Mouse (Mus musculus) common myeloid progenitor, adult 5-6 weeks (primary cell): ENCODE data around the gene Crebrf. TPM values are rescaled to one million over a fixed set of nuclear protein-coding genes. Genes with fewer than 3 reads are reported as not detected.
A peak's percentile ranks its signal among the peaks of the same experiment; 100 is the strongest.

Experiments used
- ATAC-seq: replicated peaks from 2 replicates; pipeline ENCODE4 v1.8.0; 2016; ENCODE audit warnings: low read depth, mild to moderate bottlenecking, moderate TSS enrichment, inconsistent platforms; ENCODE audit not compliant: poor library complexity, severe bottlenecking
- total RNA-seq: library from RNA; stranded (forward); fragments of 200-1000, 187-1606 nt; gene quantifications from 2 replicates; pipeline ENCODE4 v1.2.3, GENCODE M21; 2017

The Crebrf gene
- total RNA-seq, 1 experiment from 2014 or later: 24.3 TPM

DNA sequence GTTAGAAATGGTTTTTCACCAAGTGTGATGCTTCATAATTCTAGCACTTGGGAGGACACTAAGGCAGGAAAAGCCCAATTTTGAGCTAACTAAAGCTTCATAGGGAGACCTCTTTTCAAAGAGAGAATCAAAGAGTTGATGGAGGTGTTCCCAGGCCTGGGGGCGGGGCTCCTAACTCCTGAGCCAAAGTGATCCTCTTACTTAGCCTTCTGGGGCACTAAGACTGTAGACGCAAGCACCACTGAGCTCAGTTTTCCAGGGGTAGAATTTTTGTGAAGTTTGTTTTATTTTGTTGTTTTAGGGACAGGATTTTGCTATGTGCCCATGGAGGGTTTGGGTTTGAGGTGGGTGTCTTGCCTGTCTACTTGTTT, 52.3 kb downstream of the Crebrf start:
- ATAC-seq: no peak

DNA sequence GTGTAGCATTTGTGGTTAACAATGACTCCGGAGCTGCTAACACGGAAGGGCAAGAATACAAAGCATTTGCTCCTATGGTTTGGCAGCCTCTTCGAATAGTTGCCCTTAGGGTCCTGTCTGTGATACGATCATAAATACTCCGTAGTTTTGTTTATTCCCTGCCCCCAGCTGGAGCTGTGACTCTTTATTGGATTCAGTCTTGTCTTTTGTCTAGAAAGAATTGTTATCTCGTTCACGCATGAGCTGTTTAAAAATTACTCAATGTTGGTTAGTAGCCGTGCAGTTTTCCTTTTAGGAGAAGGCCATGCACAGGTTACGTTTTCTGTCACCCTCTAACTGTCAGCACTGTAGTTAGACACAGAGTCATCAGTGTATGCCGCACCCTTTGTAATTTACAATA, 60.8 kb downstream of the Crebrf start:
- ATAC-seq: no peak

DNA sequence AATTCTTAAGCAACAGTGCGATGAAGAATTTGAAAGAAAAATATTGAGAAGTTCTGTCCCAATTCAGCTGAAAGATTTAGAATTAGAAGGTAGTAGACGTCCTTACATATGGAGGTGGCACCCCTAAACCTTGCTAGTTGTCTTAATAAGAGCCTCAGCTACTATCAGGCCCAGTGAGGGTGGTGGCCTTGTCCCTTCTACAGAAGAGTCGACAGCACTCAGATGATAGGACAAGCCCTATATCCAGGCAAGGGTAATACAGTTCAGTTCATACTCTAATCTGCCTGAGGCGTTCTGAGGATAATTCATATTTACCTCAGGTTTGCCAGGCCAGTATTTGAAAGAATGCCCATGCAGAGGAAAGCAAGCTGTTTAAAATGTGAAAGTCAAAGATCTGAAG, 62.6 kb downstream of the Crebrf start:
- ATAC-seq: no peak

DNA sequence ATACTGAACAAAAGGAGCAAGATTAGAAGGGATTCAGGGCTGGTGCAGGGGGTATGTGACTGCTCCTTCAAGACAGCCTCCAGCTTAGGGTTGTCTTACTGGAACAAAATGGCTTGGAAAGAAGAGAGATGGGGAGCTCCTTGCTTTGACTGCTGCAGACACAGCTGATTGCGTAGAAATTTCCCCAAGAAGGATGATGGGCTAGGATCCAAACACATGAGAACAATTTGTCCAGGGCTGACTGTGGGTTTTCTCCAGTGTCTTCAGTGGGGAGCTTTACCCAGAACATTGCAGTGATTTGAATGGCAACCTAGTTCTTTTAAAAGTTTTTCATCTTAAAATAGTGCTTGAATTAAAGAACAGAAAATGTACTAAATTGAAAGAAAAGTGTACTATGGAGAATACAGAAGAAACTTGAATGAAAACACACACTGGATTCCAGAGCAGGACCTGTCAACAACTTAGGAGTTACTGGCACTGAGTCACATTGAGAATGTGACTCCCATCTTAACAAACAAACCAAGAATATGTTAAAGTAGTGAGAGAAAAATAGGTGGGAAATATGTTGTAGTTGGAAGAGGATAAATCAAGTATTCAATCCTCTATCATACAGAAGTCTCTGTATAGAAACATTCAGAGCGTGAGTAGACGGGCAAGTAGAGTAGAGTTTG, 63.1 kb downstream of the Crebrf start:
- no peak for ATAC-seq

DNA sequence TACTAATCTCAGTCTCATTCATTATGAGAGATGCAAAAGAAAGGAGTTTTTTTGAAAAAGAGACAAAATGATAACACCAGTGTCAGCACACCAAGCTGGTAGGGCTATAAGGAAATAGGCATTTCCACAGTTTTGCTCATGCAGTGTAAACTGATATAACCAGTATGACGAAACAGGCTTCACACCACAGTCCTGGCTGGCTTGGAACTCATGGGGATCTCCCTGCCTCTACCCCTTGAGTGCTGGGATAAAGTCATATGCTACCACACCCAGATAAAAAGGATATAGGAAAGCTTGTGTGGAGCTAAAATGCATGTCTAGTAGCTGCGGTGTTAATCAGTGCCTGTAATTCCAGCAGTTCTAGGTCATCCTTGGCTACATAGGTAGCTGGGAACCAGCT, 64.0 kb downstream of the Crebrf start:
- ATAC-seq: no peak

DNA sequence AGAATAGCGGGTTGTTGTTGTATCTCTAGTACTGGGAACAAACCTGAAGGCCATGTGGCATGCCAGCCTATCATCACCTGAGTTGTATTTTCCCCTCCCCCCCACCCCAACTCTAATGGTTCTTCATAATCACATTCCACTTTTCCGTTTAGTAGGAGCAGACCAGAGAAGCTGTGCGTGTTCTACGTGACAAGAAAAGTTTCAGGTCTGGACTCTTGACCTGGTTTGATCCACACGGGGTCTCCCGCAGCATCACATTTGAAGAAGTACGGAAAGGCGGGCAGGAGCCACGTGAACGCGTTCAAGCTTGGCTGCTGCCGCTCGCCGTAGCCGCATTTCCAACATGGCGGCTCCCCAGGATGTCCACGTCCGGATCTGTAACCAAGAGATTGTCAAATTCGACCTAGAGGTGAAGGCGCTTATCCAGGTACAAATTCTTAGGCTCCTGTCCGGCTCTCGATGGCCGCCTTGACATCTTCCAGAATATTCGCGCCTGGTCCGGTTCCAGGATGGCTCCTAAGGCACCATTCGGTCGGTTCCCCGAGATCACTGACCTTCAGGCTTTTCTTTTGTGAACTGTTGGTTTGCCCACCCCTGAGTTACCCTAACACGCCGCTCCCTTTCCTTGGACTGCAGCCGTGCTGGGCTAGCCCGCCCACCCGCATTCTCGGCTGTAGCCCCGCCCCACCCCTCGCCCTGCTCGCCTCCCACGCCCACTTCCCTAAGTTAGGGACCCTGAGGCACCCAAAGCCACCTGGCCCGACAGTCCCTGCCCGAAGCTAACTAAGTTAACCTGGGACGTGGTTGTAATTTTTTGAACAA, 65.5 kb downstream of the Crebrf start, which contains the start of gene Bnip1:
Bnip1 (plus strand) TSS at position 317 of the 822 bp plus-strand sequence.
- peak; percentile 84 for ATAC-seq

DNA sequence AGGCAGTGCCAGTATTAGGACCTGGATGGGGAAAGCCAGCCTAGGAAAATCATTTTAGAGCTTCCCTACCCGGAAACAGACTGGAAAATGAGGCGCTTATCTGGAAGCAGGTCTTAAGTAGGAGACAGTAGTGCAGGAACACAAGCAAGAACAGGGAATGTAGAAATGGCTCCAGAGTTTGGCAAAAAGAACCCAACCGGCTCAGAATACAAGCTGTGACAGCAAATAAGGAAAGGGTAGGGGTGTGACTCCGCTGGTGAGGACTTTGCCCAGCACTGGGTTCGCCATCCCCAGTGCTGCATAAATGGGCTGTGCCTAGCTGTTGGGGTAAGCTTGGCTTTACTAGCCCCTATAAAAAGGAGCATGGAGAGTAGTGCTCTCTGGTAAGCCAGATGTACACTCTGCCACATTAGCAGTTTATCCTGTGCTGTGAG, 66.2 kb downstream of the Crebrf start:
- ATAC-seq: 0 out of 2 replicates have a peak, but pooled peaks have one; percentile 7

DNA sequence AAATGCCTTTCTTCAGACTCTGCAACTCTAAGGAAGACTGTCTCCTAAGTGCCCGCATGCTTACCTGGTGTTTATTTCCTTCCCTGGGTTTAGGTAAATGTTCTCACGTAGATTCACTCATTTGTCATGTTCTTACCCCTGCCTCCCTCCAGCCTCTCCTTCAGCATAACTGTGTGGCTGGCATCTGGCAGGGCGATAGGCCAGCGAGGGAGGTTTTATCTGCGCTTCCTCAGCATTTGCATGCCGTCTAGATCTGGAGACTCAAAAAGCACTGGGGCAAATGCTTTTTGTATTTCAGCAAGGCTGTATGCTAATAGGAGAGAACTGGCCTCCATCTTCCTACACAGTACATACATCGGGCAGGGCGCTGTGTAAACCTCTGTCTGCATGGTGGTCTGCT, 69.1 kb downstream of the Crebrf start:
- ATAC-seq: no peak

DNA sequence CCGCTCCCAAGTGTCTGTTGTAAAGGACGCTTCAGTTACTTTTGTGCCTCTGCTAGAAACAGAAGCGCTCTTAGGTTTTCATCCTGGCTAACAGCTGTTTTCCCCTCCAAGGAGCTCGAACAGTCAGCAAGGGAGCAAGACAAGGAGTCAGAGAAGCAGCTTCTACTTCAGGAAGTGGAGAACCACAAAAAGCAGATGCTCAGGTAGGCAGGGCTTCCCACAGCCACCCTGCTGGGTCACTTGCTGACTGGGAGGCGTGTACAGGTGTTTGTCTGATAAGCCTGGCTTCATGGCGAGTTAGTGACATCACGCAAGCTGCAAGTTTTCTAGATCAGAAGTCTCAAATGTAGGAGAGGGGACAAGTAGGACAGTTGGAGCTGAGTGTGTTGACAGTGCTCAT, 71.1 kb downstream of the Crebrf start:
- no peak for ATAC-seq

DNA sequence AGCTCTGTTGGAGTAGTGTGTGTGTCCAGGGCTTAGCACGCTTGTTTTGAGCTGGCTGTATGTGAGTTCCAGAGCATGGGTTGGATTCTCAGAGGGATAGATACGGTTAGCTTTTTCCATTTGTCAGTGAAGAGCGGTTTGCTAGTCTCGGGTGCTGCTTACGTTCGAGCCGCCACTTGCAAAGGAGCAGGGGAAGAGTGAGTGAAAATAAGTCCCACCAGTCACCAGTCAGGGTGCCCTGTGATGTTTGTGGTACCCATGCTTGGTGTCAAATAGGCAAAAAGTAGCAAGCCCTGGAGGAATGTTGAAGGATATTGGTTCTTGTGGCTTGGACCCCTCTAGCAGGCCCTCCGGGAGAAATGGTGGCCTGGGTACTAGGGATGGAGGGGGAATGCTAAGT, 73.5 kb downstream of the Crebrf start:
- ATAC-seq: no peak

DNA sequence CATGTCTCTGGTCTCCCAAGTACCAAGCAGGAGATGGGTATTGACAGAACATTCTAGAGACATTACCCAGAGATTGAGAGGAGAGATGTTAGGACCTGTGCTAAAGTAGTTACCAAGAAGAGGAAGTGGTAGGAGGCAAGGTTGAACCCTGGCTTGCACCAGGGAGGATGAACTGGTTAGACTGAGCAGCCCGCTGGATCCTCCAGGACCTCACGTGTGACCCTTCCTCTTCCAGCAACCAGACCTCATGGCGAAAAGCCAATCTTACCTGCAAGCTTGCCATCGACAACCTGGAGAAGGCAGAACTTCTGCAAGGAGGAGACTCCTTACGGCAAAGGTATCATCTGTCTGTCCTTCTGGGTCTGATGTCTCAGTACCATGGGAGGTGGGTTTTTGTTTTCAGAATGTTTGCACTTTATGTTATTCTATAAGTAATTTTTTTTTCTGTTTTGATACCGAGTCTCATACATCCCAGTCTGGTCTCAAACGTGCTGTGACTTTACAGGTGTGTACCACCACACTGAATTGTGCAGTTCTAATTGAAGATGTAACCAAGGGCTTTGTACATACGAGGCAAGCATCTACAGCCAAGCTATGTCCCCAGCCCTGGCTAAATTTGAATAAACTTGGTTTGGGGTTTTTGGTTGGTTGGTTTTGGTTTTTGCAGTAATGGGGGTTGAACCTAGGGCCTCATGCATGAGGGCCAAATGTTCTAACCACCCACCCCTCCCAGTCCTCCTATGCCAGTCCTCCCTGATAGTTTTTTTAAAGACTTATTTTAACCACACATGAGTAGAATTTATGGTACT, 74.2 kb downstream of the Crebrf start:
- ATAC-seq: no peak

DNA sequence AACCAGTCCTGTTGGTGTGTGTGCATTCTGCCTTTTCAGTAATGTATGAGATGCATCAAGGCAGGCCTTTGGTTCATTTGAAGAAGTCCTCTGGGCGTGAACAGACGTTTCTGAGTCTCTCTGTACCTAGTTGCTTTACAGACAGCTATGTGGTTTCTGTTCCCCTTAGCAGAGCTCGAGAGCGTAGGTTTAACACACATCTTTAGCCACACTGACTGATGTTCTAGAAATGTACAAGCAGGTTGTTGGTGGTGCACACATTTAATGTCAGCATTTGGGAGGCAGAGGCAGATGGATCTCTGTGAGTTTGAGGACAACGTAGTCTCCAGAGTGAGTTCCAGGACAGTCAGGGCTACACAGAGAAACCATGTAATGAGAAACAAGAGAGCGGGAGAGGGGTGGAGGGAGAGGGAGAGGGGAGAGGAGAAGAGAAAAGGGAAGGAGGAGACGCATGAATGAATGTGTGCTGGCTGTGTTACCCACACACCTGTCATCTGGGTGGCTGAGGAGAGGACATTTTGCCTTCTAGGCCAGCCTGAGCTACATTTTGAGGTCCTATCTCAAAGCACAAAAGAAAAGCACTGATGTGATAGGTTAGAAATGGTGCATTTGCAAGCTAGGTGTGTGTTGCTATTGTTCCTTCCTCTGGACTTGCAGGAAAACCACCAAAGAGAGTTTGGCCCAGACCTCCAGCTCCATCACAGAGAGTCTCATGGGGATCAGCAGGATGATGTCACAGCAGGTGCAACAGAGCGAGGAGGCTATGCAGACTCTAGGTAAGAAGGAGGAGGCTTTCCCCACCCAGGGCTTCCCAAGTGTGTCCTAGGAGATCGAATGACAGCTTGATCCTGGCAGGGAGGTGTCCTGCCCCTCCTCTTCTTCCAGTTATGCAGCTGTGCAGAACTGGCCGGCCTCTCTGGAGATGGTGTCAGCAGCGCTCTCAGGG, 75.1 kb downstream of the Crebrf start:
- no peak for ATAC-seq

DNA sequence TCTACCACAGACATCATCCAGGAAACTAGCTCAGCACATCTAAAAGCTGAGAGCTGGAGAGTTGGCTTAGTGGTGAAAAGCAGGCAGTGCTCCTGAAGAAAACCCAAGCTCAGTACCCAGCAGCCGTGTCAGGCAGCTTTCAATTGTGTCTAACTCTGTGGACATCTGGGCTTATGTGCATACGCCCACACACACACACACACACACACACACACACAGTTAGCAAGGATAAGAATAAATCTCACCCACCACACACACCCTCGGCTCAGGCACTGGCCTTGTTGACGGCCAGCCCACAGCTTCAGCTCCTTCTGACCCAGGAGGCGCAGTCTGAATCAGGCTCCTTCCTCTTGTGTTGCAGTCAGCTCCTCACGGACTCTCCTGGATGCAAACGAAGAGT, 76.1 kb downstream of the Crebrf start:
- ATAC-seq: no peak

DNA sequence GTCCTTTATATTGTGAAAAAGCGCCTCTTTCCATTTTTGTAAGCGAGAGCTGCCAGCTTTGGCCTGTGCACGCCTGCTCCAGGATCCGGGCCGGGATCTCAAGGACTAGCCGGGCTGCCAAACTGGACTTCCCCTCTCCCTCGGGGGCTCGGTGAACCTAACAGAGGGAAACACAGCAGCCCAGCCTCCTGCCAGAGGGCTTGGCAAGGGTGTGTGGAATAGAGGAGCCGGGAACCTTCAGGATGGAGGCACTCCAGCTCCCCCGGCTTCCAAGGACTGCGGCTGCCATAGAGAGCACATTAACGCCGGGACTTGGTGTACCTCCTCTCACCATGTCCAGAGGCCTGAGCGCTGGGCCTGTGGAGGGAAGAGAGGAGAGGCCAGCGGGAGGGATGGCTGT, 76.6 kb downstream of the Crebrf start:
- no peak for ATAC-seq

DNA sequence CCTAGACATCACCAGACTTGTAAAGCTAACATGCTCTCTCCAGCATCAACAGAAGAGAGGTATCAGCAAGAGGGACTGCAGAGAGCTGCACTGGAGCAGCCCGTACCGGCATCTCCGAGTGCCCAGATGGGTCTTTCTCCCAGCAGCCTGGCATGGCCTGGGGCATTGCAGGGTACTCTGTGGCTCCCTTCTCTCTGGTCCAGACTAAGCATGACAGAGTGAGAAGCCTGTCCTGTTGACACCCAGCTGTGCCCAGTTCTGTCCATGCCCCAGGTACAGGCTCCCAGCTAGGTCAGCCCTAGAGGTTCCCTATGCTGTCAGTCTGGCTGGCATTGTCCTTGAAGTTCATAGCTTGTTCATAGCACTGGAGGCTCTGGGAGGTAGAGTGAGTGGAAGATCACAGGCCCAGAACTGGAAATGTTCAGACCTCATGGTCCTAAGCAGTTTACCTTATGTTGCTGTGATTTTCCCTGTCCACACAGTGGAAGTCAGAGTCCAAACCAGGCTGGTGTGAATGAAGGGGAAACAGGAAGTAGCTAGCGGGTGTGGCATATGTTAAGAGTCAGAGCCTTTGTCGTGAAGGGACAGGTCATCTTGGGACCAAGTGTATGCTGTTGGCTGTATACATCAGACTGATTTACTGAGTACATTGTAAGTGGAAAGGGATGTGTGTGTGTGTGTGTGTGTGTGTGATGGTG, 77.8 kb downstream of the Crebrf start:
- no peak for ATAC-seq

DNA sequence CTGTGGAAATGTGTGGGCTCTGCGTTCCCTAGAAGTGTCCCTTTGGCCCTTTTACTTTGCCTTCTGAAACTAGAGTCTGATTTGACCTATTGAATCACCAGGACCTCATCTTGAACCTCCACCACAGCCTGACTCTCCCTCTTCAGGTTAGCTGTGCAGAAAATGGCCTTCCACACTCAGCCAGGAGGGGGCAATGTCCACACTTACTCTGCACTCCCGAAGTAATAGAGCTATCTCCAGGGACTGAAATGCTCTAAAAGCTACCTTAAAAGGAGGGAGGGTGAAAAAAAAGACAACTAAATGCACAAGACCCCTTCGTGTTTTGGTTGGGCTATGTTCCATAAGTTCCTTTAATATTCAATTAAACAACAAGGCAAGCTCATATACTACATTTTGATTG, 79.3 kb downstream of the Crebrf start:
- ATAC-seq: peak; percentile 92

DNA sequence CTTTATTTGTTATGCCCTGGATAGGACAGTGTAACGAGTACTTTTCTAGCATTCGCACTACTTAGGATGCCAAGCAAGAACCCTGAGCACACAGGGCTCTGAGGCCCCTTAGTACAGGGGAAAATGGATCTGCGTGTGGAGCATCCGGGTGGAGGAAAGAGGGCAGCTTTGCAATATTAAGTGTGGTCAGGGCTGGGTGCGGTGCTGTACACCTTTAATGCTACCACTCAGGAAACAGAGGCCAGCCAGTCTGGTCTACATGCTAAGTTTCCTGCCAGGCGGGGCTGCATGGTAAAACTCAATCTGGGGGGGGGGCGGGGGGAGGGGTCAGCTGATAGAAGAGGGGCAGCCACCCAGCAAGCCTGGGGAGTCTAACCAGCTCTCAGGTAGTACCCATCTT, 79.9 kb downstream of the Crebrf start:
- ATAC-seq: no peak

DNA sequence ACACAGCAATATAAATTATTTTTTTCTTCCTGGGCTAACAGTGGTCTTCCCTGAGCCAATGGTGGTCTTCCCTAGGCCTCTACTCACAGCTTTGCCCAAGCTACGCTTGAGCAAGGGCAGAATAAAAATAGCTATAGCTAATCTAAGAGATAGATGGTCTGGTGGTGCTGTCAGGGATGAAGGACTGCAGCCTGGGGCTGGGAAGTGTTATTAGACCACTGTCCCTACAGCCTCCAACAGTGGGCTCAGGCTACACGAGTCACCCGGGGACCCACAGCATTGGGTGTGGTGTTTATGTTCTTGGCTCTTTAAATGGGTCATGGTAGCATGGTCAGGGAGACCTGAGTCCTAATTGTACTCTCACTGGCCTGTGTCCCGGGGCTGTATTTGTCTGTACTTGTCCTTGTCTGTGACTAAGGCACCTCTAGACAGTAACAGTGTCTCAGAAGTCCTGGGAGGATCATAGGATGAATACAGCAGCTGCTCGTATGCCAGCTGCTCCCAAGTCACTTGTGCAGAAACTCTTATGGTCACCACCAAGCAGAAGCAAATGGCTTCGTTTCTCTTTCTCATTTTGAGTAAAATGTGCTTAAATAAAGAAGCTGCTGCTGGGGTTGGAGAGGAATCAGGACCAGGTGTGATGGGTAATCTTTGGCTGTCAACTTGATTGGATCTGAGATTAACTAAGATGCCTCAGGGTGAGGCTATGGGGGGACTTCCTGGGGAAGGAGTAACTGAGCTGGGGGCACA, 82.1 kb downstream of the Crebrf start:
- ATAC-seq: no peak
